In the genomic region with DNA sequence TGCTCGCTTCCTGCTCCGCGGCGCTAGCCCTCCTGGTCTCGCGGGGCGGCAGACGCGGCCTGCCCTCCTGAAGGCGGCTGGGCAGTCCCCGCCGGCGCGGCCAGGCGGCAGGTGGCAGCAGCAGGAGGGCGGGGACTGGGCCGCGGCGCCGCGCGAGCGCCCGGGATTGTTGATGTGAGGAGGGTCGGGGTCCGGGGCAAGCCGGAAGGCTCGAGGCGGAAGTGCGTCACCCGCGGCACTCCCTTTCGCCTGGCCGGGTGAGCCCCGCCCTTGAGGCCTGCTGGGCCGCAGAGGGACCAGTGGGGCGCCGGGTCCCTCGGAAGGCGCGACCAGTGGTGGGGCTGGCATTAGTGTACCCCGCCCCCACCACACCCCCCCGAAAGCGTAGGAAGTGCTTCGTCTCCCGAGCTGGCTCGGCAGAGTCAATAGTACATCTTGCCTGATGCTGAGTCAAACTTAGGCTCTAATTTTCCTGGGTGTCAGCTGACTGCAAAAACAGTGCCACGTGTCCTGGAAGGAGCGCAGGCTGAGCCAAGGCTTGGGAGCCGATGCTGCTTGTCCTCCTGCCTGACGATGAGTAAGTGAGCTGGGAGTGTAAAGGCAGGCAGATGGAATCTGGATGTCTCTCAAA, we compare ENCODE assay signal across 7 mouse cellular contexts. TPM values are rescaled to one million over a fixed set of nuclear protein-coding genes. Genes with fewer than 3 reads are reported as not detected.
A peak's percentile ranks its signal among the peaks of the same experiment; 100 is the strongest.
DNase-seq lines count a peak whose midpoint lies in the region; ATAC-seq and TF ChIP-seq lines count a peak whose summit lies in the region.

Gene Herpud2 (minus strand): TSS at position 210 of the 631 bp plus-strand sequence.

- intact Hi-C loops in left cerebral cortex, postnatal 4 days (cut with DNase I), result loop anchor here (10.0 kb wide), 1 partner anchor 153 kb away; no protein-coding TSS in a partner anchor

- WGBS in intestine, postnatal 0 days, result under 1% methylated on average over 50 of the region's 51 CpGs
- 1% methylated on average over 41 of the region's 51 CpGs for WGBS in midbrain, embryonic 12.5 days
- WGBS in small intestine, adult 2 months, result under 1% methylated on average over 51 of the region's 51 CpGs

- H3K9me3 ChIP-seq in intestine, postnatal 0 days (ENCODE audit: control insufficient read depth), result no peaks in the 10 kb centered on the region
- no peaks in the 10 kb centered on the region for H3K9me3 ChIP-seq in midbrain, embryonic 12.5 days

- peaks cover 7% of the 10 kb centered on the region for H3K4me1 ChIP-seq in intestine, postnatal 0 days (replicated peaks; ENCODE audit: control insufficient read depth, insufficient read depth, low read length)
- H3K4me1 ChIP-seq in midbrain, embryonic 12.5 days, result peaks cover 26% of the 10 kb centered on the region
- H3K4me1 ChIP-seq in small intestine, adult 2 months (ENCODE audit: control insufficient read depth, insufficient read depth, insufficient read length, low read length), result peaks cover 4% of the 10 kb centered on the region

- H3K9ac ChIP-seq in intestine, postnatal 0 days (ENCODE audit: low read depth, low read length), result peak within 1 kb of the TSS; percentile 92
- H3K9ac ChIP-seq in midbrain, embryonic 12.5 days (replicated peaks), result peak within 1 kb of the TSS; percentile 95

- peak; percentile 99 for ATAC-seq in intestine, postnatal 0 days
- peak; percentile 98 for ATAC-seq in midbrain, embryonic 12.5 days (ENCODE audit: low FRiP score, low read depth)

- no peaks in the 10 kb centered on the region for H3K36me3 ChIP-seq in intestine, postnatal 0 days (ENCODE audit: control insufficient read depth, insufficient read depth)
- H3K36me3 ChIP-seq in midbrain, embryonic 12.5 days, result no peaks in the 10 kb centered on the region
- H3K36me3 ChIP-seq in small intestine, adult 2 months (ENCODE audit: control insufficient read depth, insufficient read depth, low read length), result no peaks in the 10 kb centered on the region

- peak within 1 kb of the TSS; percentile 72 for H3K4me2 ChIP-seq in intestine, postnatal 0 days (replicated peaks; ENCODE audit: low read depth)
- H3K4me2 ChIP-seq in midbrain, embryonic 12.5 days (replicated peaks), result peak within 1 kb of the TSS; percentile 86

- DNase-seq in adrenal gland, adult 2 months, result peak; percentile 98
- DNase-seq in embryo, embryonic 11.5 days (ENCODE audit: low read depth, low spot score), result peak; percentile 90
- peak; percentile 92 to 94 for DNase-seq in gastrocnemius, postnatal 4 days (ENCODE audit: low spot score in 2 of 2)
- DNase-seq in left cerebral cortex, postnatal 4 days, result peak; percentile 93

- no peaks in the 10 kb centered on the region for H3K27me3 ChIP-seq in intestine, postnatal 0 days (replicated peaks; ENCODE audit: control insufficient read depth, insufficient read depth, low read length)
- H3K27me3 ChIP-seq in midbrain, embryonic 12.5 days, result no peaks in the 10 kb centered on the region
- no peaks in the 10 kb centered on the region for H3K27me3 ChIP-seq in small intestine, adult 2 months (ENCODE audit: control insufficient read depth, insufficient read depth, low read length)

- H3K27ac ChIP-seq in intestine, postnatal 0 days (ENCODE audit: low read depth, low read length), result peak within 1 kb of the TSS; percentile 100
- H3K27ac ChIP-seq in midbrain, embryonic 12.5 days (replicated peaks), result peak within 1 kb of the TSS; percentile 99
- H3K27ac ChIP-seq in small intestine, adult 2 months (ENCODE audit: insufficient read depth, low read depth, low read length), result peak within 1 kb of the TSS; percentile 97

- H3K4me3 ChIP-seq in intestine, postnatal 0 days (ENCODE audit: low read depth, low read length), result peak within 1 kb of the TSS; percentile 71
- peak within 1 kb of the TSS; percentile 94 for H3K4me3 ChIP-seq in midbrain, embryonic 12.5 days
- peak within 1 kb of the TSS; percentile 79 for H3K4me3 ChIP-seq in small intestine, adult 2 months (ENCODE audit: low read depth, low read length)

- peak; percentile 56 for TF ChIP-seq POLR2A in small intestine, adult 2 months (IDR thresholded peaks at IDR 0.05; ENCODE audit: low read depth, low read length)

- TF ChIP-seq CTCF in intestine, postnatal 0 days (IDR thresholded peaks at IDR 0.05; ENCODE audit: low read depth), result peak; percentile 54
- TF ChIP-seq CTCF in small intestine, adult 2 months (IDR thresholded peaks at IDR 0.05; ENCODE audit: extremely low read depth, insufficient read length, insufficient replicate concordance, low read depth, low read length), result no peak

RNA-seq across cellular contexts. Expression of gene Herpud2, which starts in this region (rescaled TPM):
- 10 to 100 TPM; 46.3 to 51.0 TPM for total RNA-seq in adrenal gland, adult 2 months (2021)
- polyA plus RNA-seq in adrenal gland, adult 2 months (2012; rRNA removed), result 98.1 and 98.8 TPM in 2 replicates
- total RNA-seq in gastrocnemius, postnatal 4 days (2021), result 10 to 100 TPM; 45.8 to 49.3 TPM
- polyA plus RNA-seq in intestine, postnatal 0 days (2015; fragmentation: Nextera tagmentation; extraction: Ambion mirVana), result 21.6 and 21.9 TPM in 2 replicates
- 10 to 100 TPM; 46.9 TPM for total RNA-seq in left cerebral cortex, postnatal 4 days (2021)
- 44.2 and 47.0 TPM in 2 replicates for polyA plus RNA-seq in midbrain, embryonic 12.5 days (2016; fragmentation: Nextera tagmentation; extraction: Ambion mirVana)
- polyA plus RNA-seq in small intestine, adult 2 months (2012; rRNA removed), result 28.8 and 50.4 TPM in 2 replicates

Comparison
In these comparisons a context has a peak if more than half of its experiments do, and no peak if none do; other contexts are left out.
1. Peak in every context shown above with its lines: DNase-seq, ATAC-seq, H3K4me3 ChIP-seq and H3K27ac ChIP-seq.